Mouse (Mus musculus) MEL (cell line): ENCODE measurements around the gene Klf13. TPM values are rescaled to one million over a fixed set of nuclear protein-coding genes. Genes with fewer than 3 reads are reported as not detected.
A peak's percentile ranks its signal among the peaks of the same experiment; 100 is the strongest.

ENCODE experiments used
- DNase-seq: peaks from one replicate; pipeline ENCODE4 v3.0.0; 2011; ENCODE audit warnings: low read depth, low spot score
- H3K27ac ChIP-seq: 2 replicates; pipeline ENCODE4 v1.5.1; 2012; ENCODE audit warnings: low read depth, mild to moderate bottlenecking, control low read depth, low read length, moderate library complexity; ENCODE audit not compliant: control insufficient read depth
- H3K27me3 ChIP-seq, 2 experiments: fragments of 150-350 bp in 1 of 2; sonication (generic) in 1 of 2; 2 replicates each; pipeline ENCODE4 v1.6.1; 2012; ENCODE audit warnings: low read length in 2 of 2, mild to moderate bottlenecking in 2 of 2, improper control_type of control experiment in 1 of 2, moderate library complexity in 1 of 2; ENCODE audit not compliant: insufficient read depth in 2 of 2, control insufficient read depth in 1 of 2
- H3K36me3 ChIP-seq, 2 experiments: 2 replicates each; pipeline ENCODE4 v1.6.1; 2012 to 2014; ENCODE audit warnings: low read length in 2 of 2, improper control_type of control experiment in 1 of 2, inconsistent platforms in 1 of 2, mild to moderate bottlenecking in 1 of 2; ENCODE audit not compliant: insufficient read depth in 2 of 2, control insufficient read depth in 1 of 2
- H3K4me1 ChIP-seq, 2 experiments: fragments of 150-350 bp in 1 of 2; sonication (generic) in 1 of 2; 2 replicates each; pipeline ENCODE4 v1.6.1; 2012; ENCODE audit warnings: low read length in 2 of 2, improper control_type of control experiment in 1 of 2, mild to moderate bottlenecking in 1 of 2; ENCODE audit not compliant: insufficient read depth in 2 of 2, control insufficient read depth in 1 of 2
- H3K4me3 ChIP-seq, 2 experiments: fragments of 150-350 bp in 1 of 2; sonication (generic) in 1 of 2; 2 replicates each; pipeline ENCODE4 v1.5.1; 2012; ENCODE audit warnings: low read depth in 2 of 2, low read length in 2 of 2, mild to moderate bottlenecking in 2 of 2, moderate library complexity in 2 of 2, control low read depth in 1 of 2, improper control_type of control experiment in 1 of 2; ENCODE audit not compliant: control insufficient read depth in 1 of 2, insufficient read depth in 1 of 2
- H3K79me2 ChIP-seq: 2 replicates; pipeline ENCODE4 v1.6.1; 2012; ENCODE audit warnings: mild to moderate bottlenecking, low read length, moderate library complexity; ENCODE audit not compliant: control insufficient read depth, poor library complexity, insufficient read depth
- H3K9ac ChIP-seq: 2 replicates; pipeline ENCODE4 v1.6.1; 2012; ENCODE audit warnings: low read depth, mild to moderate bottlenecking, control low read depth, low read length, moderate library complexity; ENCODE audit not compliant: control insufficient read depth, poor library complexity, severe bottlenecking
- H3K9me3 ChIP-seq: fragments of 150-350 bp; sonication (generic); replicated peaks from 2 replicates; pipeline ENCODE4 v1.6.1; 2012; ENCODE audit warnings: mild to moderate bottlenecking, low read length, improper control_type of control experiment, moderate library complexity; ENCODE audit not compliant: insufficient read depth
- CHD1 ChIP-seq: IDR thresholded peaks from 2 replicates; pipeline ENCODE4 v1.6.1; 2012; ENCODE audit warnings: low read depth, mild to moderate bottlenecking, inconsistent platforms, low read length, improper control_type of control experiment
- CTCF ChIP-seq, 3 experiments: IDR thresholded peaks in 2 of 3; conservative IDR thresholded peaks in 1 of 3; 2 replicates each; pipeline ENCODE4 v1.5.1; 2011 to 2012; ENCODE audit warnings: low read length in 3 of 3, low read depth in 2 of 3, mild to moderate bottlenecking in 2 of 3, improper control_type of control experiment in 1 of 3, inconsistent platforms in 1 of 3, mixed read lengths in 1 of 3, moderate library complexity in 1 of 3; ENCODE audit not compliant: control insufficient read depth in 1 of 3, insufficient read depth in 1 of 3, poor library complexity in 1 of 3, severe bottlenecking in 1 of 3
- ELF1 ChIP-seq: IDR thresholded peaks from 2 replicates; pipeline ENCODE4 v1.6.1; 2014; ENCODE audit warnings: low read depth, mild to moderate bottlenecking, inconsistent platforms, low read length, improper control_type of control experiment, moderate library complexity
- HCFC1 ChIP-seq: IDR thresholded peaks from 2 replicates; pipeline ENCODE4 v1.6.1; 2012; ENCODE audit warnings: low read depth, mild to moderate bottlenecking, inconsistent platforms, low read length, improper control_type of control experiment, moderate library complexity
- MAX ChIP-seq: IDR thresholded peaks from 2 replicates; pipeline ENCODE4 v1.6.1; 2011; ENCODE audit warnings: low read length, improper control_type of control experiment
- MAZ ChIP-seq: IDR thresholded peaks from 2 replicates; pipeline ENCODE4 v1.6.1; 2012; ENCODE audit warnings: low read depth, mild to moderate bottlenecking, inconsistent platforms, low read length, improper control_type of control experiment
- MEF2A ChIP-seq: IDR thresholded peaks from 2 replicates; pipeline ENCODE4 v1.6.1; 2014; ENCODE audit warnings: low read depth, mild to moderate bottlenecking, inconsistent platforms, low read length, improper control_type of control experiment; ENCODE audit not compliant: poor library complexity, insufficient replicate concordance, severe bottlenecking; ENCODE audit errors: extremely low read depth
- MYC ChIP-seq: IDR thresholded peaks from 2 replicates; pipeline ENCODE4 v1.6.1; 2011; ENCODE audit warnings: low read depth, mild to moderate bottlenecking, low read length, improper control_type of control experiment, moderate library complexity
- RAD21 ChIP-seq: IDR thresholded peaks from 2 replicates; pipeline ENCODE4 v1.6.1; 2011; ENCODE audit warnings: mild to moderate bottlenecking, low read depth, low read length, improper control_type of control experiment
- SIN3A ChIP-seq: IDR thresholded peaks from 2 replicates; pipeline ENCODE4 v1.6.1; 2012; ENCODE audit warnings: low read length, improper control_type of control experiment, inconsistent platforms
- TAL1 ChIP-seq: IDR thresholded peaks from 2 replicates; pipeline ENCODE4 v1.6.1; 2012; ENCODE audit warnings: mild to moderate bottlenecking, inconsistent platforms, low read length, moderate library complexity, mixed read lengths
- TCF12 ChIP-seq: IDR thresholded peaks from 2 replicates; pipeline ENCODE4 v1.6.1; 2014; ENCODE audit warnings: low read depth, mild to moderate bottlenecking, inconsistent platforms, low read length, improper control_type of control experiment, moderate library complexity
- USF1 ChIP-seq: IDR thresholded peaks from 2 replicates; pipeline ENCODE4 v1.6.1; 2014; ENCODE audit warnings: low read depth, mild to moderate bottlenecking, inconsistent platforms, low read length, improper control_type of control experiment, moderate library complexity
- polyA plus RNA-seq, 2 experiments: library from polyadenylated mRNA; stranded (reverse) in 1 of 2; unstranded in 1 of 2; fragments of >175 nt in 1 of 2; fragments of >200 nt in 1 of 2; gene quantifications; 2 replicates each; pipeline versions ENCODE4 v1.2.1 to v1.2.4; 2012; ENCODE audit warnings: low replicate concordance in 2 of 2, low read depth in 1 of 2; ENCODE audit not compliant: insufficient read length in 2 of 2, insufficient read depth in 1 of 2, missing spikeins in 1 of 2
- total RNA-seq: library from RNA; depleted of rRNA; stranded (reverse); fragments of 300-350 nt; gene quantifications from 2 replicates; pipeline ENCODE4 v1.2.3, GENCODE M21; 2012

Gene Klf13
- total and polyA plus RNA-seq, 3 experiments, result 21.6 to 118 (median 26.9) TPM

DNA sequence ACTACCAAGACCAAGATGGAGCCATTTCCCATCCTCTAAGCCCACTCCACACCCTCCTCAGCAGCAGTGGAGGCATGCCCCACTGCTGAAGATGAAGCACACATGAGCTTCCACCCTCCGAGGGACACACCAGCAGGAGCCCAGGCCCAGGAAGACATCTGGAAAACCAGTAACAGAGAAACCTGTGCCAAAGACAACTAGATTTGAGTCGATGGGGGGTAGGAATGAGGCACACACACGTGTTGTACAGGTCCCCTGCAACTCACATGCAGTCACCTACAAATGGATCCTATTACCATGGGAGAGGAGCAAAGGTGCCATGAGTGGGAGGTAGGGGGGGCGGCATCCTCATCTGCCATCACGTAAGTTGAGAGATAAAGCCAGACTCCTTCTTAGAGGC is 28.5 kb downstream of the Klf13 start:
- Histone ChIP-seq H3K9me3 (no peaks in the 10 kb centered on the region), H3K79me2 (peaks cover 43% of the 10 kb centered on the region), H3K27me3 (no peaks in the 10 kb centered on the region), H3K36me3 (peaks cover 0 to 59% of the 10 kb centered on the region in 2 experiments; a peak in 2 of 4 replicates), H3K4me1 (peaks cover 28 to 69% of the 10 kb centered on the region in 2 experiments), H3K9ac (peak overlapping the region; percentile 39), H3K4me3 (peak overlapping the region in 1 of 2 experiments; percentile 23; a peak in 1 of 4 replicates), H3K27ac (peak overlapping the region; percentile 86)
- DNase-seq, result peak; percentile 47
- no peak for TF ChIP-seq ELF1
- 0 out of 2 replicates have a peak, but pooled peaks have one; percentile 45 for TF ChIP-seq SIN3A
- peak; percentile 29; the same call in 1 of the 2 replicates for TF ChIP-seq MAX
- TF ChIP-seq USF1, result 0 out of 2 replicates have a peak, but pooled peaks have one; percentile 12
- TF ChIP-seq, all 39 proteins: peak for 3

DNA sequence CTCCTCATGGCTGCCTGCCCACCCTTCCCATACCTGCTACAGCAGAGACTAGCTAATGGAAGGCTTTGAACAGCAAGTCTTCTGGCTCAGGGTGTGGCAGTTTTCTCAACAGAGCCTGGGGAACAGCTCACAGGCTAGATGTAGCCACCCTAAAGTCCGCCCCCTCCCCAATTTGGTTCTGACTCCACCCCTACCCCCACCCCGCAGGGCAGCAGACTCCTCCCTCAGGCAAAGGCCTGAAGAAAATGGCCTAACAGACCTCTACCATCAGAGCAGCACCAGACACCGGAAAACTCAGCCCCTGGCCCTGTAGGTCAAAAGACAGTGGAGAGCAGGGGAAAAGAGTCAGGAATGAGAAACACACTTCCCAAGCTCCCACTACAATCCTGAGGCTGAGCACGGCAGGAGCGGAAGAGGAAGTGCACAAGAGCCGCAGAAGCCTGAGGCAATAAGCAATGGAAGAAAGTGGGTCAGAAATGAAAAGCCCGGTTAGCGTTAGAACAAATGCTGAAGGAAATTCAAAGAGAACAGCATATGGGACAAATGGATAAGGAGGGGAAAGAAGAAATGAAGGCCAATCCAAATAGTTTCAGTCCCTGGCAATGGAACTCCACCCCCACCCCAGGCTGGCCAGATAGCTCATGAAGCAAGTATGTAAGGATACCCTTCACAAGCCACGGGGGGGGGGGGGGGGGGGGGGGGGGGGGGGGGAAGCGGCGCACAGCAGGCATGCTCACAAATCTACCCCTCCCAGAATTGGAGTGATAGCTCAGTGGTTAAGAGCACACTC is 30.0 kb downstream of the Klf13 start:
- peak; percentile 59 for DNase-seq
- H3K36me3 ChIP-seq, result peaks cover 0 to 57% of the 10 kb centered on the region in 2 experiments; a peak in 2 of 4 replicates
- peaks cover 26 to 69% of the 10 kb centered on the region in 2 experiments for H3K4me1 ChIP-seq
- peak overlapping the region; percentile 79 for H3K27ac ChIP-seq
- no peaks in the 10 kb centered on the region for H3K27me3 ChIP-seq
- H3K79me2 ChIP-seq, result peaks cover 44% of the 10 kb centered on the region
- peak overlapping the region; percentile 72 for H3K9ac ChIP-seq
- 0 out of 6 replicates have a peak, but pooled peaks of 1 of the 3 experiments have one; percentile 6 for TF ChIP-seq CTCF (IDR thresholded peaks at IDR 0.05 in 2 of 3, conservative IDR thresholded peaks at IDR 0.05 in 1 of 3; ENCODE audit: control insufficient read depth in 1 of 3, insufficient read depth in 1 of 3, low read depth in 2 of 3, low read length in 3 of 3, poor library complexity in 1 of 3, severe bottlenecking in 1 of 3)
- TF ChIP-seq RAD21, result no peak
- TF ChIP-seq MEF2A, result no peak
- TF ChIP-seq TAL1, result peak; percentile 38
- TF ChIP-seq MYC, result no peak
- TF ChIP-seq TCF12, result no peak
- TF ChIP-seq SIN3A, result no peak; the same call in 1 of the 2 replicates
- TF ChIP-seq HCFC1, result no peak
- TF ChIP-seq CHD1, result no peak
- TF ChIP-seq MAZ, result no peak
- no peaks in the 10 kb centered on the region for H3K9me3 ChIP-seq
- H3K4me3 ChIP-seq, result peak overlapping the region; percentile 9 to 22; a peak in 2 of 4 replicates
